8 mouse cellular contexts compared by ENCODE assay signal in genomic region chr3:14862654-14863021, GRCm38 (mm10). TPM values are rescaled to one million over a fixed set of nuclear protein-coding genes. Genes with fewer than 3 reads are reported as not detected.
DNase-seq lines count a peak whose midpoint lies in the region; ATAC-seq lines count a peak whose summit lies in the region.

No protein-coding gene starts in this region.

- WGBS in forebrain, embryonic 11.5 days = 0% methylated on average over 9 of the region's 9 CpGs
- WGBS in limb, embryonic 10.5 days = 1% methylated on average over 9 of the region's 9 CpGs
- WGBS in neural tube, embryonic 12.5 days = 1% methylated on average over 9 of the region's 9 CpGs

- DNase-seq in kidney, adult 9 months = peak; percentile 30
- no peak for DNase-seq in kidney, adult 8-10 months
- no peak for DNase-seq in forebrain, embryonic 11.5 days (ENCODE audit: low spot score)
- no peak for DNase-seq in limb, embryonic 10.5 days (ENCODE audit: low spot score)
- no peak for DNase-seq in c-Kit-positive CD71-positive TER-119-positive erythroid progenitor cells, embryonic 14.5 days (ENCODE audit: low spot score)
- no peak for DNase-seq in thymus, postnatal 36 days

- H3K27me3 ChIP-seq in forebrain, embryonic 11.5 days (ENCODE audit: control insufficient read depth, insufficient read depth, low read length) = no peaks in the 10 kb centered on the region
- no peaks in the 10 kb centered on the region for H3K27me3 ChIP-seq in limb, embryonic 10.5 days (ENCODE audit: low read depth, poor library complexity, severe bottlenecking)
- no peaks in the 10 kb centered on the region for H3K27me3 ChIP-seq in neural tube, embryonic 12.5 days (replicated peaks)

- ATAC-seq in forebrain, embryonic 11.5 days (replicated peaks; ENCODE audit: low FRiP score) = peak; percentile 83
- peak; percentile 91 for ATAC-seq in neural tube, embryonic 12.5 days (ENCODE audit: low FRiP score, low read depth)
- ATAC-seq in activated CD4-positive, CD25-positive, alpha-beta regulatory T cell, adult 4 months = no peak

- peak overlapping the region; percentile 36 for H3K4me3 ChIP-seq in forebrain, embryonic 11.5 days (ENCODE audit: low read depth, low read length)
- H3K4me3 ChIP-seq in limb, embryonic 10.5 days = peak overlapping the region; percentile 54
- peak overlapping the region; percentile 42 for H3K4me3 ChIP-seq in neural tube, embryonic 12.5 days

- peak overlapping the region; percentile 83 for H3K4me2 ChIP-seq in forebrain, embryonic 11.5 days (ENCODE audit: low read depth, low read length, severe bottlenecking)
- peak overlapping the region; percentile 82 for H3K4me2 ChIP-seq in neural tube, embryonic 12.5 days (replicated peaks)

- peaks cover 2% of the 10 kb centered on the region; the same call in 1 of the 2 replicates for H3K4me1 ChIP-seq in forebrain, embryonic 11.5 days (replicated peaks; ENCODE audit: control insufficient read depth, insufficient read depth, low read length)
- H3K4me1 ChIP-seq in limb, embryonic 10.5 days = peaks cover 13% of the 10 kb centered on the region
- H3K4me1 ChIP-seq in neural tube, embryonic 12.5 days = peaks cover 9% of the 10 kb centered on the region

- H3K9me3 ChIP-seq in forebrain, embryonic 11.5 days (ENCODE audit: control insufficient read depth, low read length) = no peaks in the 10 kb centered on the region
- H3K9me3 ChIP-seq in limb, embryonic 10.5 days (replicated peaks) = no peaks in the 10 kb centered on the region
- no peaks in the 10 kb centered on the region for H3K9me3 ChIP-seq in neural tube, embryonic 12.5 days

- no peak overlapping the region for H3K27ac ChIP-seq in forebrain, embryonic 11.5 days (ENCODE audit: low read depth, low read length)
- peak overlapping the region; percentile 78 for H3K27ac ChIP-seq in limb, embryonic 10.5 days
- H3K27ac ChIP-seq in neural tube, embryonic 12.5 days = no peak overlapping the region

- H3K36me3 ChIP-seq in forebrain, embryonic 11.5 days (ENCODE audit: control insufficient read depth, insufficient read depth, low read length) = no peaks in the 10 kb centered on the region
- no peaks in the 10 kb centered on the region for H3K36me3 ChIP-seq in limb, embryonic 10.5 days
- no peaks in the 10 kb centered on the region for H3K36me3 ChIP-seq in neural tube, embryonic 12.5 days

- peak overlapping the region; percentile 68 for H3K9ac ChIP-seq in forebrain, embryonic 11.5 days (ENCODE audit: low read length)
- H3K9ac ChIP-seq in neural tube, embryonic 12.5 days = peak overlapping the region; percentile 54

RNA-seq across cellular contexts. Expression of gene Car3, which starts 0.7 kb away (rescaled TPM):
- 1.5 and 1.6 TPM in 2 replicates for polyA plus RNA-seq in forebrain, embryonic 11.5 days (2014; fragmentation: Nextera tagmentation; extraction: Ambion mirVana)
- 1.6 and 2.1 TPM in 2 replicates for polyA plus RNA-seq in limb, embryonic 10.5 days (2016; fragmentation: Nextera tagmentation; extraction: Ambion mirVana)
- 12.4 and 16.6 TPM in 2 replicates for polyA plus RNA-seq in neural tube, embryonic 12.5 days (2016; fragmentation: Nextera tagmentation; extraction: Ambion mirVana)
- polyA plus RNA-seq in activated CD4-positive, CD25-positive, alpha-beta regulatory T cell, adult 4 months (2017; shearing (Covaris generic)) = under 1 TPM in 1 of 2 experiments, not detected in 1; 0.52 TPM

RNA-seq across cellular contexts. Expression of gene Car2, which starts 23.4 kb away (rescaled TPM):
- polyA plus RNA-seq in forebrain, embryonic 11.5 days (2014; fragmentation: Nextera tagmentation; extraction: Ambion mirVana) = 105 and 114 TPM in 2 replicates
- 65.2 and 70.5 TPM in 2 replicates for polyA plus RNA-seq in limb, embryonic 10.5 days (2016; fragmentation: Nextera tagmentation; extraction: Ambion mirVana)
- polyA plus RNA-seq in neural tube, embryonic 12.5 days (2016; fragmentation: Nextera tagmentation; extraction: Ambion mirVana) = 44.3 and 46.3 TPM in 2 replicates
- polyA plus RNA-seq in activated CD4-positive, CD25-positive, alpha-beta regulatory T cell, adult 4 months (2017; shearing (Covaris generic)) = 10 to 100 TPM in 1 of 2 experiments, 1 to 10 TPM in 1; 4.1 to 19.6 TPM

RNA-seq across cellular contexts. Expression of gene Car1, which starts 54.5 kb away (rescaled TPM):
- polyA plus RNA-seq in forebrain, embryonic 11.5 days (2014; fragmentation: Nextera tagmentation; extraction: Ambion mirVana) = 0.20 TPM in 1 of 2 replicates, not detected in the other
- polyA plus RNA-seq in limb, embryonic 10.5 days (2016; fragmentation: Nextera tagmentation; extraction: Ambion mirVana) = not detected in 2 replicates
- polyA plus RNA-seq in neural tube, embryonic 12.5 days (2016; fragmentation: Nextera tagmentation; extraction: Ambion mirVana) = 0.20 TPM in 1 of 2 replicates, not detected in the other
- polyA plus RNA-seq in activated CD4-positive, CD25-positive, alpha-beta regulatory T cell, adult 4 months (2017; shearing (Covaris generic)) = 1 to 10 TPM in 1 of 2 experiments, not detected in 1; 5.8 TPM
